Mouse (Mus musculus) kidney, adult 2 months (tissue): ENCODE results near the gene D130043K22Rik. TPM values are rescaled to one million over a fixed set of nuclear protein-coding genes. Genes with fewer than 3 reads are reported as not detected.

Experiments
- DNase-seq: peaks from one replicate; pipeline ENCODE4 v3.0.0; 2021
- H3K27ac ChIP-seq: fragments of 200-500 bp; 2 replicates; pipeline ENCODE4 v1.5.1; 2012; ENCODE audit warnings: low read depth, low read length, control low read depth, inconsistent platforms; ENCODE audit not compliant: insufficient read depth
- H3K27me3 ChIP-seq: fragments of 200-500 bp; replicated peaks from 2 replicates; pipeline ENCODE4 v1.6.1; 2012; ENCODE audit warnings: mild to moderate bottlenecking, moderate library complexity, low read length, inconsistent platforms; ENCODE audit not compliant: control insufficient read depth, insufficient read depth
- H3K36me3 ChIP-seq: fragments of 200-500 bp; 2 replicates; pipeline ENCODE4 v1.6.1; 2012; ENCODE audit warnings: mild to moderate bottlenecking, moderate library complexity, low read length, inconsistent platforms; ENCODE audit not compliant: control insufficient read depth, insufficient read depth
- H3K4me1 ChIP-seq: fragments of 200-500 bp; 2 replicates; pipeline ENCODE4 v1.6.1; 2011; ENCODE audit warnings: low read length; ENCODE audit not compliant: control insufficient read depth, insufficient read depth
- H3K4me3 ChIP-seq: fragments of 200-500 bp; 2 replicates; pipeline ENCODE4 v1.5.1; 2011; ENCODE audit warnings: mild to moderate bottlenecking, low read depth, low read length, control low read depth; ENCODE audit not compliant: insufficient read depth
- CTCF ChIP-seq: fragments of 200-500 bp; conservative IDR thresholded peaks from 2 replicates; pipeline ENCODE4 v1.5.1; 2011; ENCODE audit warnings: low read depth, mild to moderate bottlenecking, control low read depth, low read length, moderate library complexity, mixed read lengths; ENCODE audit not compliant: insufficient read depth, insufficient read length
- POLR2A ChIP-seq: fragments of 200-500 bp; IDR thresholded peaks from one replicate; pipeline ENCODE4 v1.6.1; 2011; ENCODE audit warnings: low read depth, low read length, control low read depth
- WGBS: fragments of 180-500 bp; shearing (Covaris S2); methylation state at CpG from one replicate; pipeline ENCODE4 v1.1.7; 2018; 5-methylcytosine and 5-hydroxymethylcytosine counted together
- polyA plus RNA-seq: library from polyadenylated mRNA; depleted of rRNA; stranded (reverse); fragments of >200 nt; gene quantifications from 2 replicates; pipeline ENCODE4 v1.2.3, GENCODE M21; 2012

D130043K22Rik gene
- polyA plus RNA-seq, 1 experiment = 0.67 TPM

DNA sequence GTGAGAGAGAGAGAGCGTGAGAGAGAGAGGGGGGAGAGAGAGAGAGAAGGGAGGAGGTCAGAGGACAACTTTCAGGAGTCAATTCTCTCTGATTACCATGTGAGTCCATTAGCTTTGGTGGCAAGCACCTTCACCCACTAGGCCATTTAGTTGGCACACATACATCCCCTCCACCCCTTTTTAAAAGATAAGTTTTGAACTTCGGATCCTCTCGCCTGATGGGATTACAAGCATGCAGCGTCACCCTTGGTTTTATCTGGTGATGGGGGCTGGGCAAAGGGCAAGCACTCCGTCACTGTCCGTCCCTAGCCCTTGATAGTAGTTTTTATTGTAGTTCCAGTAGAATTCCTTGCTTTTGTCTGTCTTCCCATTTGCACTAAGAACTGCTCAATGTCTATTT, 35.3 kb downstream of the D130043K22Rik start:
- peaks cover 13% of the 10 kb centered on the region; the same call in 1 of the 2 replicates for H3K4me1 ChIP-seq
- DNase-seq = peak; percentile 37
- TF ChIP-seq POLR2A (no peak), CTCF (no peak)
- 54% methylated on average over 6 of the region's 6 CpGs for WGBS
- H3K27me3 ChIP-seq = no peaks in the 10 kb centered on the region
- no peaks in the 10 kb centered on the region for H3K36me3 ChIP-seq
- H3K4me3 ChIP-seq = no peak overlapping the region
- H3K27ac ChIP-seq = peak overlapping the region; percentile 65

GRCm38 (mm10) chr13:24880704-24881103, 35.8 kb downstream of the D130043K22Rik start:
- no peak overlapping the region for H3K4me3 ChIP-seq
- peak overlapping the region; percentile 65 for H3K27ac ChIP-seq
- WGBS = 67% methylated on average over 5 of the region's 5 CpGs
- H3K36me3 ChIP-seq = no peaks in the 10 kb centered on the region
- TF ChIP-seq CTCF = no peak
- TF ChIP-seq POLR2A = no peak
- DNase-seq = peak; percentile 89
- H3K27me3 ChIP-seq = no peaks in the 10 kb centered on the region
- peaks cover 13% of the 10 kb centered on the region; the same call in 1 of the 2 replicates for H3K4me1 ChIP-seq

- TF ChIP-seq CTCF (no peak), POLR2A (no peak)
- Histone ChIP-seq H3K4me3 (no peak overlapping the region), H3K27ac (no peak overlapping the region), H3K36me3 (no peaks in the 10 kb centered on the region), H3K27me3 (no peaks in the 10 kb centered on the region), H3K4me1 (peaks cover 13% of the 10 kb centered on the region; the same call in 1 of the 2 replicates)
- 97% methylated on average over 6 of the region's 6 CpGs for WGBS
- peak; percentile 62 for DNase-seq
These were observed 37.5 kb downstream of the D130043K22Rik start for GRCm38 (mm10) chr13:24882411-24882810.

DNA sequence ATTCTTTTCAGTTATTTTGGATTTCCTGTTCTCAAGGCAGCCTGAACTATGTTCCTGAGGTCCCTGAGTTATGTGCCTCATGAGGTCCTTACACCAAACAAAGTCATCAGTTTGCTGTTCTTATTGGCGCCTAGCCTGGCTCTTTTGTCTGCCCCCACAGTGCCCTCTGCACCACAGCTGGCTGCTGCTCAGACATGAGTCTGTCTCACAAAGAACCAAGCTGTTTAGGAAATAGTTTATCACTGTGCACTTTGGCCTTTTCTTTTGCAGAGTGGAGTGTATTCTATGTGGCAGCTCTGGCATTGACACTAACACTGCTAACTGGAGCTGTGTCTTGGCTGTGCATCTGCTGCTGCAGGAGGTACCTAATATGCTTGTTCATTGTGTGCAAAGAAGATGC, 44.6 kb downstream of the D130043K22Rik start:
- WGBS = 27% methylated on average over 1 of the region's 1 CpGs
- H3K27me3 ChIP-seq = no peaks in the 10 kb centered on the region
- no peaks in the 10 kb centered on the region for H3K36me3 ChIP-seq
- no peak overlapping the region for H3K4me3 ChIP-seq
- peak; percentile 88 for DNase-seq
- H3K4me1 ChIP-seq = peaks cover 15% of the 10 kb centered on the region; the same call in 1 of the 2 replicates
- TF ChIP-seq POLR2A = no peak
- TF ChIP-seq CTCF = no peak
- no peak overlapping the region for H3K27ac ChIP-seq

DNA sequence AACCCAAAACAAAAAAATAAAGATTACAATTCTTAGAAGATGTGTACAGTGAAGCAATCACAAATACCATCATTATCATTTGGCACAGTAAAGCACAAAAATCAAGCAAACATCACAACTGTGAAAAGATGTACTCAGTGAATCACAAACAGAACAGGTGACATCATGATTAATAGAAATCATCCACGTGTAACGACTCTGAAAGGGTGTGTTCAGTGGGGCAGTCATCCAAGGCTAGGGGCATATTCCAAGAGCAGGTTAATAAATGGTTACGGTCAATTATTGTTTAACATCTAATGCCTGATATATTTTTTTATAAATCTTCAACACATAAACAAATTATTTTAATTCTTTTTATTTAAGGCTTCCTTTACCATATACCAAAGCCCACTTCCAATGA, 47.6 kb downstream of the D130043K22Rik start:
- no peak overlapping the region for H3K4me3 ChIP-seq
- peak; percentile 89 for DNase-seq
- no peaks in the 10 kb centered on the region for H3K27me3 ChIP-seq
- TF ChIP-seq POLR2A (no peak), CTCF (no peak)
- H3K27ac ChIP-seq = no peak overlapping the region
- H3K36me3 ChIP-seq = no peaks in the 10 kb centered on the region
- H3K4me1 ChIP-seq = peaks cover 15% of the 10 kb centered on the region; the same call in 1 of the 2 replicates
- 53% methylated on average over 3 of the region's 3 CpGs for WGBS

DNA sequence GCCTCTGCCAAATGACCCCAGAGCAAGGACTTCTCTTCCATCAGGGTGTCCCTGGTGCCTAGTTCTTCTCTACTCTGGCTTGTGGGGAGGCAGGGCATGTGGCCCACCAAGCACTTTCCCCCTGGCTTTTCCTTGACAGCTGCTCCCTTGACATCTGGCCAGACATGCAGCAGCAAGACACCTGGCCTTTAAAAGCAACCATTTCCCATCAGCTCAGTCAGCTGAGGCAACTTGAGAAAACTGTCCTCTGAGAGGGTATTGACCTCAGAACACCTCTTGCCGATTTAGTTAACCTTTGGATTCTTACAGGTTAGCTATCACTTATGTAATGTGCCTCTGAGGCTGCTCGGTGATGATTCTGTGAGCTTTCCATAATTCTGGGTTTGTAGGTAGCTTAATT, 48.9 kb downstream of the D130043K22Rik start:
- TF ChIP-seq CTCF (no peak), POLR2A (no peak)
- no peaks in the 10 kb centered on the region for H3K27me3 ChIP-seq
- peaks cover 11% of the 10 kb centered on the region; the same call in 1 of the 2 replicates for H3K4me1 ChIP-seq
- H3K36me3 ChIP-seq = no peaks in the 10 kb centered on the region
- H3K4me3 ChIP-seq = no peak overlapping the region
- DNase-seq = peak; percentile 90
- 45% methylated on average over 2 of the region's 2 CpGs for WGBS
- peak overlapping the region; percentile 96 for H3K27ac ChIP-seq

- DNase-seq = no peak
- no peaks in the 10 kb centered on the region for H3K36me3 ChIP-seq
- peaks cover 2% of the 10 kb centered on the region; the same call in 1 of the 2 replicates for H3K4me1 ChIP-seq
- no peak overlapping the region for H3K27ac ChIP-seq
- WGBS = 96% methylated on average over 2 of the region's 2 CpGs
- TF ChIP-seq CTCF = no peak
- no peak for TF ChIP-seq POLR2A
- H3K27me3 ChIP-seq = no peaks in the 10 kb centered on the region
- no peak overlapping the region for H3K4me3 ChIP-seq
These were observed 57.0 kb downstream of the D130043K22Rik start for GRCm38 (mm10) chr13:24901916-24902315.
